10 mouse cellular contexts compared by ENCODE assay signal in genomic region chr3:130290175-130290574, GRCm38 (mm10).
DNase-seq lines count a peak whose midpoint lies in the region; ATAC-seq lines count a peak whose summit lies in the region.
"Had no signal": no experiment of that assay in that cellular context is flagged by ENCODE, and none has a peak within 500 bp of the region (broad histone marks: within the 10 kb centered on the region; RNA-seq: fewer than 3 reads in every experiment).

No protein-coding gene starts in this region.

- H3K27me3 ChIP-seq in kidney, embryonic 16.5 days (ENCODE audit: insufficient read depth, low read length): no peaks in the 10 kb centered on the region
- H3K27me3 ChIP-seq in hindbrain, embryonic 15.5 days: no peaks in the 10 kb centered on the region

- WGBS in kidney, embryonic 16.5 days: 65% methylated on average over 6 of the region's 6 CpGs
- WGBS in hindbrain, embryonic 15.5 days: 52% methylated on average over 6 of the region's 6 CpGs

- H3K4me3 ChIP-seq in kidney, embryonic 16.5 days (ENCODE audit: low read length): no peak overlapping the region
- H3K4me3 ChIP-seq in hindbrain, embryonic 15.5 days: no peak overlapping the region

- 0 out of 2 replicates have a peak, but pooled peaks cover 5% of the 10 kb centered on the region for H3K4me1 ChIP-seq in kidney, embryonic 16.5 days (ENCODE audit: insufficient read depth, low read length)
- peaks cover 18% of the 10 kb centered on the region for H3K4me1 ChIP-seq in hindbrain, embryonic 15.5 days (replicated peaks)

- DNase-seq in cerebellum, postnatal 14 days: peak; percentile 84 to 90
- DNase-seq in cerebellum, adult 8-10 months: no peak
- DNase-seq in kidney, postnatal 10 days: no peak
- peak; percentile 21 for DNase-seq in brain, adult 2 months (ENCODE audit: low read depth, low spot score)
- DNase-seq in spleen, adult 18-20 months: no peak
- DNase-seq in T-cell, adult 2 months (ENCODE audit: low spot score): no peak
- DNase-seq: thymus, adult 2 months had no signal

- H3K36me3 ChIP-seq in kidney, embryonic 16.5 days (ENCODE audit: insufficient read depth, low read length): no peaks in the 10 kb centered on the region
- H3K36me3 ChIP-seq in hindbrain, embryonic 15.5 days: no peaks in the 10 kb centered on the region

- no peak overlapping the region for H3K4me2 ChIP-seq in kidney, embryonic 16.5 days (replicated peaks; ENCODE audit: low read depth, low read length)
- no peak overlapping the region for H3K4me2 ChIP-seq in hindbrain, embryonic 15.5 days
- H3K4me2 ChIP-seq: heart, embryonic 11.5 days had no signal

- peak; percentile 67 for ATAC-seq in kidney, embryonic 16.5 days (ENCODE audit: low FRiP score, low TSS enrichment)
- ATAC-seq in hindbrain, embryonic 15.5 days (ENCODE audit: low FRiP score, low read depth): peak; percentile 79

- H3K9ac ChIP-seq in kidney, embryonic 16.5 days (replicated peaks; ENCODE audit: low read length): no peak overlapping the region
- H3K9ac ChIP-seq in hindbrain, embryonic 15.5 days: no peak overlapping the region

- no peaks in the 10 kb centered on the region for H3K9me3 ChIP-seq in kidney, embryonic 16.5 days (ENCODE audit: low read length)
- no peaks in the 10 kb centered on the region for H3K9me3 ChIP-seq in hindbrain, embryonic 15.5 days

- H3K27ac ChIP-seq in kidney, embryonic 16.5 days (ENCODE audit: low read length): 0 out of 2 replicates have a peak overlapping the region, but pooled peaks have one; percentile 38
- no peak overlapping the region for H3K27ac ChIP-seq in hindbrain, embryonic 15.5 days (replicated peaks)

Comparison
In these comparisons a context has a peak if more than half of its experiments do, and no peak if none do; other contexts are left out.
1. DNase-seq: peak in cerebellum, postnatal 14 days (2 of 2) and brain, adult 2 months (single experiment); none in cerebellum, adult 8-10 months (single experiment), kidney, postnatal 10 days (single experiment), spleen, adult 18-20 months (0 of 2) and T-cell, adult 2 months (single experiment).